Mouse (Mus musculus) spleen, adult 2 months (tissue): ENCODE data around the gene Thsd7b.

ENCODE experiments used
- CTCF ChIP-seq: fragments of 200-500 bp; IDR thresholded peaks from 2 replicates; pipeline ENCODE4 v1.5.1; 2011; ENCODE audit warnings: mild to moderate bottlenecking, inconsistent platforms; ENCODE audit not compliant: insufficient read depth, insufficient read length, insufficient replicate concordance; ENCODE audit errors: extremely low read depth
- POLR2A ChIP-seq: fragments of 200-500 bp; IDR thresholded peaks from 2 replicates; pipeline ENCODE4 v1.6.1; 2011; ENCODE audit warnings: low read depth, low read length, inconsistent platforms

DNA sequence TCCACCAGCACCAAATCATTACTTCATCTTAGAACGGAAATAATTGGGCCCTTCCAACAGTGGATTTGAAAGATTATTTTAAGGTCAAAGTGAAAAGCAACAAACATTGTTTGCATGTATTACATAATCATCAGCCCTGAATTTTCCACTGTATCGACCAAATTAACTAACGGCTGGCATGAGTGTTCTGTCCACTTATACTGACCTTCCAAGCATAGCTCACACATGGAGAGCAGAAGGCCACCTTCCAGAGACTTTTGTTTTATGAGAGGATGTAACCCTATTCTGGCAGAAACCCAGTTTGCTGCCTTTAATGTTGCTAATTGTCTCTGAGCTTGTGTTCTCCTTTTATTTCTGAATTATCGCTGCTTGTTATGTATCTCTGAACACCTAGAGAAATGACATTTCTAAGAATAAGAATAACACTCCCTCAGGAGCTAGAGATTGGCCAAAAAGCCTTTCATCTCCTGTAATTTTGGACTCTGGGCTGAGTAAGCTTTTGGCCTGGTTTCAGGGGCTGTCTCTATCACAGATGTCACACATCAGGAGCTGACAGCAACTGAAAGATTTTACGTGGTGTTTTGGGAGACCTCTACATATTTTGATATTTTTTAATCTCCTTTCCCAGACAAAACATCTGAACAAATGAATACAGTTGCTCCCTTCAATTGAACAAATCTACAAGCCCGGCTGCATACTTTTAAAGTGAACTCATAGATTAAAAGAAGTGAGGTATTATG lies 22.2 kb upstream of the Thsd7b start:
- TF ChIP-seq CTCF (no peak), POLR2A (no peak)
